In genomic region chr16:4913783-4914735, GRCm38 (mm10) we compare ENCODE assay signal across 8 mouse cellular contexts. TPM values are rescaled to one million over a fixed set of nuclear protein-coding genes. Genes with fewer than 3 reads are reported as not detected.
DNase-seq lines count a peak whose midpoint lies in the region; ATAC-seq lines count a peak whose summit lies in the region.

No protein-coding gene starts in this region.

- H3K9ac ChIP-seq in midbrain, embryonic 11.5 days (ENCODE audit: low read length), result no peak overlapping the region

- peaks cover 7% of the 10 kb centered on the region; the same call in 1 of the 2 replicates for H3K4me1 ChIP-seq in embryonic facial prominence, embryonic 10.5 days
- no peaks in the 10 kb centered on the region for H3K4me1 ChIP-seq in midbrain, embryonic 11.5 days (ENCODE audit: control insufficient read depth, insufficient read depth, low read length)

- peak overlapping the region; percentile 35; the same call in 1 of the 2 replicates for H3K27ac ChIP-seq in embryonic facial prominence, embryonic 10.5 days (replicated peaks)
- no peak overlapping the region for H3K27ac ChIP-seq in midbrain, embryonic 11.5 days (ENCODE audit: low read depth, low read length)

- no peak overlapping the region for H3K4me2 ChIP-seq in midbrain, embryonic 11.5 days

- no peaks in the 10 kb centered on the region for H3K9me3 ChIP-seq in embryonic facial prominence, embryonic 10.5 days
- no peaks in the 10 kb centered on the region for H3K9me3 ChIP-seq in midbrain, embryonic 11.5 days (ENCODE audit: control insufficient read depth, low read length)

- H3K4me3 ChIP-seq in embryonic facial prominence, embryonic 10.5 days, result no peak overlapping the region
- no peak overlapping the region for H3K4me3 ChIP-seq in midbrain, embryonic 11.5 days (ENCODE audit: low read depth, low read length)

- peak; percentile 88 for DNase-seq in adrenal gland, postnatal 14 days
- peak; percentile 83 for DNase-seq in embryonic facial prominence, embryonic 10.5 days (ENCODE audit: low spot score)
- peak; percentile 97 for DNase-seq in heart, adult 11 months
- DNase-seq in kidney, adult 11 months, result peak; percentile 87
- peak; percentile 67 for DNase-seq in left cerebral cortex, postnatal 4 days
- peak; percentile 99 for DNase-seq in midbrain, embryonic 11.5 days (ENCODE audit: low spot score, missing footprints)
- peak; percentile 84 for DNase-seq in right cerebral cortex, postnatal 4 days
- peak; percentile 75 for DNase-seq in yolk sac, embryonic 10.5 days (ENCODE audit: low spot score)

- peaks cover 75% of the 10 kb centered on the region for H3K36me3 ChIP-seq in embryonic facial prominence, embryonic 10.5 days (replicated peaks)
- 0 out of 2 replicates have a peak, but pooled peaks cover 2% of the 10 kb centered on the region for H3K36me3 ChIP-seq in midbrain, embryonic 11.5 days (ENCODE audit: control insufficient read depth, insufficient read depth, low read length)

- 32% methylated on average over 12 of the region's 12 CpGs for WGBS in embryonic facial prominence, embryonic 10.5 days
- 34% methylated on average over 12 of the region's 12 CpGs for WGBS in midbrain, embryonic 11.5 days

- intact Hi-C loops in left cerebral cortex, postnatal 4 days (cut with DNase I), result no loop called here

- peak; percentile 72 for ATAC-seq in midbrain, embryonic 11.5 days (ENCODE audit: low FRiP score)

- no peaks in the 10 kb centered on the region for H3K27me3 ChIP-seq in embryonic facial prominence, embryonic 10.5 days (replicated peaks; ENCODE audit: low read depth, poor library complexity, severe bottlenecking)
- H3K27me3 ChIP-seq in midbrain, embryonic 11.5 days (ENCODE audit: control insufficient read depth, insufficient read depth, low read length), result no peaks in the 10 kb centered on the region

RNA-seq across cellular contexts. Expression of gene Nudt16l1, which starts 24.5 kb away (rescaled TPM):
- 54.2 and 57.6 TPM in 2 replicates for total RNA-seq in adrenal gland, postnatal 14 days (2021)
- 139 and 151 TPM in 2 replicates for polyA plus RNA-seq in embryonic facial prominence, embryonic 10.5 days (2016; fragmentation: Nextera tagmentation; extraction: Ambion mirVana)
- total RNA-seq in left cerebral cortex, postnatal 4 days (2021), result 10 to 100 TPM; 65.9 to 68.9 TPM
- polyA plus RNA-seq in midbrain, embryonic 11.5 days (2014; fragmentation: Nextera tagmentation; extraction: Ambion mirVana), result 120 and 132 TPM in 2 replicates

RNA-seq across cellular contexts. Expression of gene Mgrn1, which starts 28.0 kb away (rescaled TPM):
- total RNA-seq in adrenal gland, postnatal 14 days (2021), result 86.3 and 87.7 TPM in 2 replicates
- 64.9 and 72.0 TPM in 2 replicates for polyA plus RNA-seq in embryonic facial prominence, embryonic 10.5 days (2016; fragmentation: Nextera tagmentation; extraction: Ambion mirVana)
- 100 to 1,000 TPM; 152 to 163 TPM for total RNA-seq in left cerebral cortex, postnatal 4 days (2021)
- polyA plus RNA-seq in midbrain, embryonic 11.5 days (2014; fragmentation: Nextera tagmentation; extraction: Ambion mirVana), result 63.8 and 66.9 TPM in 2 replicates

RNA-seq across cellular contexts. Expression of gene Ubald1, which starts 33.9 kb away (rescaled TPM):
- total RNA-seq in adrenal gland, postnatal 14 days (2021), result 36.9 and 40.8 TPM in 2 replicates
- polyA plus RNA-seq in embryonic facial prominence, embryonic 10.5 days (2016; fragmentation: Nextera tagmentation; extraction: Ambion mirVana), result 44.0 and 46.2 TPM in 2 replicates
- total RNA-seq in left cerebral cortex, postnatal 4 days (2021), result 10 to 100 TPM; 58.5 to 59.1 TPM
- 22.1 and 22.2 TPM in 2 replicates for polyA plus RNA-seq in midbrain, embryonic 11.5 days (2014; fragmentation: Nextera tagmentation; extraction: Ambion mirVana)

RNA-seq across cellular contexts. Expression of gene Anks3, which starts 49.9 kb away (rescaled TPM):
- 35.1 and 39.4 TPM in 2 replicates for total RNA-seq in adrenal gland, postnatal 14 days (2021)
- 45.3 and 45.8 TPM in 2 replicates for polyA plus RNA-seq in embryonic facial prominence, embryonic 10.5 days (2016; fragmentation: Nextera tagmentation; extraction: Ambion mirVana)
- 10 to 100 TPM; 60.2 to 63.0 TPM for total RNA-seq in left cerebral cortex, postnatal 4 days (2021)
- polyA plus RNA-seq in midbrain, embryonic 11.5 days (2014; fragmentation: Nextera tagmentation; extraction: Ambion mirVana), result 39.8 and 42.4 TPM in 2 replicates
